Mouse (Mus musculus) CH12.LX (cell line): ENCODE results near the gene Ptgs1.

Source experiments
- CHD1 ChIP-seq: IDR thresholded peaks from 2 replicates; pipeline ENCODE4 v1.6.1; 2012; ENCODE audit warnings: low read depth, low read length, improper control_type of control experiment, inconsistent platforms
- CTCF ChIP-seq, 2 experiments: IDR thresholded peaks in 1 of 2; conservative IDR thresholded peaks in 1 of 2; 2 replicates each; pipeline ENCODE4 v1.5.1; 2011 to 2012; ENCODE audit warnings: low read depth in 2 of 2, low read length in 2 of 2, improper control_type of control experiment in 1 of 2, inconsistent platforms in 1 of 2, mild to moderate bottlenecking in 1 of 2, moderate library complexity in 1 of 2
- EP300 ChIP-seq: IDR thresholded peaks from 2 replicates; pipeline ENCODE4 v1.6.1; 2011; ENCODE audit warnings: low read length, improper control_type of control experiment
- HCFC1 ChIP-seq: IDR thresholded peaks from 2 replicates; pipeline ENCODE4 v1.6.1; 2012; ENCODE audit warnings: low read depth, mild to moderate bottlenecking, inconsistent platforms, low read length, improper control_type of control experiment
- IRF4 ChIP-seq: IDR thresholded peaks from 2 replicates; pipeline ENCODE4 v1.6.1; 2014; ENCODE audit warnings: low read depth, mild to moderate bottlenecking, inconsistent platforms, low read length, improper control_type of control experiment
- KAT2A ChIP-seq: IDR thresholded peaks from 2 replicates; pipeline ENCODE4 v1.6.1; 2012; ENCODE audit warnings: low read length, improper control_type of control experiment, inconsistent platforms; ENCODE audit not compliant: insufficient replicate concordance
- MAFK ChIP-seq: IDR thresholded peaks from 2 replicates; pipeline ENCODE4 v1.6.1; 2011; ENCODE audit warnings: low read length, improper control_type of control experiment; ENCODE audit not compliant: insufficient replicate concordance
- MAX ChIP-seq: IDR thresholded peaks from 2 replicates; pipeline ENCODE4 v1.6.1; 2011; ENCODE audit warnings: low read length, improper control_type of control experiment
- MAZ ChIP-seq: IDR thresholded peaks from 2 replicates; pipeline ENCODE4 v1.6.1; 2012; ENCODE audit warnings: low read depth, mild to moderate bottlenecking, inconsistent platforms, low read length, improper control_type of control experiment, moderate library complexity
- NELFE ChIP-seq: IDR thresholded peaks from 2 replicates; pipeline ENCODE4 v1.6.1; 2011; ENCODE audit warnings: low read depth, low read length, improper control_type of control experiment
- POLR2A ChIP-seq: IDR thresholded peaks from 2 replicates; pipeline ENCODE4 v1.6.1; 2011; ENCODE audit warnings: low read depth, mild to moderate bottlenecking, improper control_type of control experiment, low read length
- ZC3H11A ChIP-seq: IDR thresholded peaks from 2 replicates; pipeline ENCODE4 v1.6.1; 2012; ENCODE audit warnings: low read depth, mild to moderate bottlenecking, inconsistent platforms, low read length, improper control_type of control experiment
- ZKSCAN1 ChIP-seq: IDR thresholded peaks from 2 replicates; pipeline ENCODE4 v1.6.1; 2012; ENCODE audit warnings: low read depth, inconsistent platforms, low read length, improper control_type of control experiment, borderline replicate concordance

- TF ChIP-seq HCFC1 (no peak), ZC3H11A (no peak), MAZ (no peak), CHD1 (no peak), MAX (no peak), CTCF (conservative IDR thresholded peaks at IDR 0.05 in 1 of 2, IDR thresholded peaks at IDR 0.05 in 1 of 2; ENCODE audit: low read depth in 2 of 2, low read length in 2 of 2) (no peak), MAFK (no peak), IRF4 (no peak), ZKSCAN1 (no peak), POLR2A (no peak), EP300 (no peak), KAT2A (no peak), NELFE (no peak)
Measured at GRCm38 (mm10) chr2:36230967-36231366, 741 bp downstream of the Ptgs1 start.
